Mouse (Mus musculus) kidney, embryonic 14.5 days (tissue): Measurements from ENCODE around the gene Gyg. TPM values are rescaled to one million over a fixed set of nuclear protein-coding genes. Genes with fewer than 3 reads are reported as not detected.

Experiments
- ATAC-seq: fragments of 200-750 bp; cut with Nextera tagmentation; 2 replicates; pipeline ENCODE4 v1.8.0; 2017; ENCODE audit warnings: moderate number of reproducible peaks, mild to moderate bottlenecking, moderate TSS enrichment, moderate library complexity; ENCODE audit not compliant: low FRiP score, low TSS enrichment
- H3K27ac ChIP-seq: fragments of 300-500 bp; sonication (generic); 2 replicates; pipeline ENCODE4 v1.5.1; 2014; ENCODE audit warnings: low read depth, mild to moderate bottlenecking, low read length, moderate library complexity, mixed read lengths
- H3K27me3 ChIP-seq: fragments of 300-500 bp; sonication (generic); 2 replicates; pipeline ENCODE4 v1.6.1; 2014; ENCODE audit warnings: mild to moderate bottlenecking, low read length; ENCODE audit not compliant: control insufficient read depth, insufficient read depth
- H3K36me3 ChIP-seq: fragments of 300-500 bp; sonication (generic); 2 replicates; pipeline ENCODE4 v1.6.1; 2014; ENCODE audit warnings: low read length, mixed read lengths; ENCODE audit not compliant: control insufficient read depth, insufficient read depth
- H3K4me1 ChIP-seq: fragments of 300-500 bp; sonication (generic); 2 replicates; pipeline ENCODE4 v1.6.1; 2014; ENCODE audit warnings: low read length, mixed read lengths; ENCODE audit not compliant: control insufficient read depth, insufficient read depth
- H3K4me2 ChIP-seq: fragments of 300-500 bp; sonication (generic); replicated peaks from 2 replicates; pipeline ENCODE4 v1.6.1; 2014; ENCODE audit warnings: low read depth, mild to moderate bottlenecking, low read length
- H3K4me3 ChIP-seq: fragments of 300-500 bp; sonication (generic); 2 replicates; pipeline ENCODE4 v1.5.1; 2014; ENCODE audit warnings: mild to moderate bottlenecking, low read length
- H3K9ac ChIP-seq: fragments of 300-500 bp; sonication (generic); 2 replicates; pipeline ENCODE4 v1.6.1; 2014; ENCODE audit warnings: low read depth, mild to moderate bottlenecking, low read length, moderate library complexity
- H3K9me3 ChIP-seq: fragments of 300-500 bp; sonication (generic); 2 replicates; pipeline ENCODE4 v1.6.1; 2016; ENCODE audit warnings: low read length; ENCODE audit not compliant: control insufficient read depth
- WGBS: fragments of 180-500 bp; shearing (Covaris S2); extraction: QIAGEN DNeasy Blood & Tissue Kit; methylation state at CpG from one replicate; pipeline ENCODE4 v1.1.7; 2014; 5-methylcytosine and 5-hydroxymethylcytosine counted together
- polyA plus RNA-seq: library from polyadenylated mRNA; unstranded; fragments of >200 nt; fragmentation: Nextera tagmentation; extraction: Ambion mirVana; gene quantifications from 2 replicates; pipeline ENCODE4 v1.2.1, GENCODE M21; 2014

Gyg gene
- polyA plus RNA-seq, 1 experiment from 2014 or later = 44.5 TPM

DNA sequence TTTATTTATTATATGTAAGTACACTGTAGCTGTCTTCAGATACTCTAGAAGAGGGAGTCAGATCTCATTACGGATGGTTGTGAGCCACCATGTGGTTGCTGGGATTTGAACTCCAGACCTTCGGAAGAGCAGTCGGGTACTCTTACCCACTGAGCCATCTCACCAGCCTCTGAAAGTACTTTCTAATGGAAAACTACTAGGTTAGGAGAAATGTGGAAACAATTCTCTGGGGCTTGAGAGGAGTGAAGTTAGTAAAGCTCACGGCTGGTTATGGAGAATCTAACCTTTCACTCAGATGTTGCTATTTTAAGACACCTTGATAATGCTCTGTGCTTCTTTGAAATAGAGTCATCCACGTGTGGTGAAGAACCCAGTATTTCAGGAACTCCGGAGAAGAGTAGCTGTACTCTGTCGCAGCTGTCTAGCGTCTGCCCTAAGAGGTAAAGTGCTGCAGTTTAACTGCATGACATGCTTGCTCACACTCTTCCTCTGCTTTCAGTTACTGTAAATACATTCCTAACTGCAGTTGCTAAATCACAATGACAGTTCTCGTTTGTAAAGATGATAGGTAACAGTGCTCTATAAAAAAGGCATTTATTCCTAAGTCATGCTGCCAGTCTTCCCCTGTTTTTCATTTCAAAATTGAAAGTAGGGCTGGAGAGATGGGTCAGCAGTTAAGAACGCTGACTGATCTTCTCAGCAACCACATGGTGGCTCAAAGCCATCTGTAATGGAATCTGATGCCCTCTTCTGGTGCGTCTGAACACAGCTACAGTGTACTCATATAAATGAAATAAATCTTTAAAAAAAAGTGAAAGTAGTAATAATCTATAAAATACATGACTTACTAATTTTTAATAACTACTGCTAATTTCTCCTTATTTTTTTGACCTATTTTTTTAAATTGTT, 78.7 kb downstream of the Gyg start:
- H3K4me2 ChIP-seq = no peak overlapping the region
- no peak overlapping the region for H3K27ac ChIP-seq
- no peak overlapping the region for H3K4me3 ChIP-seq
- no peak for ATAC-seq
- H3K27me3 ChIP-seq = no peaks in the 10 kb centered on the region
- 85% methylated on average over 11 of the region's 11 CpGs for WGBS
- no peak overlapping the region for H3K9ac ChIP-seq
- H3K36me3 ChIP-seq = peaks cover 18% of the 10 kb centered on the region; the same call in 1 of the 2 replicates
- no peaks in the 10 kb centered on the region for H3K4me1 ChIP-seq
- H3K9me3 ChIP-seq = no peaks in the 10 kb centered on the region

Other genes with a start within 250 kb of the Gyg start
- 0.10 and 0.47 TPM in 2 replicates for gene Cp, start 198.3 kb downstream of the Gyg start, polyA plus RNA-seq
- 7.1 and 12.5 TPM in 2 replicates for gene Hps3, start 120.0 kb downstream of the Gyg start, polyA plus RNA-seq
- 20.0 and 22.7 TPM in 2 replicates for gene Hltf, start 97.5 kb downstream of the Gyg start, polyA plus RNA-seq
- 1.4 and 1.9 TPM in 2 replicates for gene Cpa3, start 86.9 kb upstream of the Gyg start, polyA plus RNA-seq
- 0.36 and 0.50 TPM in 2 replicates for gene Cpb1, start 120.4 kb upstream of the Gyg start, polyA plus RNA-seq
- 0.23 and 0.30 TPM in 2 replicates for gene Agtr1b, start 211.9 kb upstream of the Gyg start, polyA plus RNA-seq